Mouse (Mus musculus) hindbrain, embryonic 16.5 days (tissue): ENCODE measurements around the gene App. TPM values are rescaled to one million over a fixed set of nuclear protein-coding genes. Genes with fewer than 3 reads are reported as not detected.

Experiments
- ATAC-seq: fragments of 200-750 bp; cut with Nextera tagmentation; 2 replicates; pipeline ENCODE4 v1.8.0; 2017; ENCODE audit warnings: moderate TSS enrichment, moderate library complexity
- H3K27ac ChIP-seq: fragments of 300-500 bp; sonication (generic); 2 replicates; pipeline ENCODE4 v1.5.1; 2014; ENCODE audit warnings: low read depth, mild to moderate bottlenecking, control low read depth, low read length, moderate library complexity
- H3K27me3 ChIP-seq: fragments of 300-500 bp; sonication (generic); replicated peaks from 2 replicates; pipeline ENCODE4 v1.6.1; 2014; ENCODE audit warnings: low read length; ENCODE audit not compliant: control insufficient read depth, insufficient read depth
- H3K36me3 ChIP-seq: fragments of 300-500 bp; sonication (generic); 2 replicates; pipeline ENCODE4 v1.6.1; 2014; ENCODE audit warnings: mild to moderate bottlenecking, low read length, moderate library complexity, mixed read lengths; ENCODE audit not compliant: control insufficient read depth, insufficient read depth
- H3K4me1 ChIP-seq: fragments of 300-500 bp; sonication (generic); 2 replicates; pipeline ENCODE4 v1.6.1; 2014; ENCODE audit warnings: low read depth, low read length; ENCODE audit not compliant: control insufficient read depth, insufficient read depth
- H3K4me2 ChIP-seq: fragments of 300-500 bp; sonication (generic); 2 replicates; pipeline ENCODE4 v1.6.1; 2014; ENCODE audit warnings: mild to moderate bottlenecking, low read length, control low read depth, moderate library complexity
- H3K4me3 ChIP-seq: fragments of 300-500 bp; sonication (generic); 2 replicates; pipeline ENCODE4 v1.5.1; 2014; ENCODE audit warnings: mild to moderate bottlenecking, low read length, control low read depth, moderate library complexity
- H3K9ac ChIP-seq: fragments of 300-500 bp; sonication (generic); 2 replicates; pipeline ENCODE4 v1.6.1; 2014; ENCODE audit warnings: low read depth, mild to moderate bottlenecking, control low read depth, low read length, moderate library complexity
- H3K9me3 ChIP-seq: fragments of 300-500 bp; sonication (generic); 2 replicates; pipeline ENCODE4 v1.6.1; 2014; ENCODE audit warnings: mild to moderate bottlenecking, low read length, moderate library complexity; ENCODE audit not compliant: control insufficient read depth
- WGBS: fragments of 180-500 bp; shearing (Covaris S2); extraction: QIAGEN DNeasy Blood & Tissue Kit; methylation state at CpG from one replicate; pipeline ENCODE4 v1.1.7; 2014; 5-methylcytosine and 5-hydroxymethylcytosine counted together
- polyA plus RNA-seq: library from polyadenylated mRNA; unstranded; fragments of >200 nt; fragmentation: Nextera tagmentation; extraction: Ambion mirVana; gene quantifications from 2 replicates; pipeline ENCODE4 v1.2.1, GENCODE M21; 2015

Gene App
- polyA plus RNA-seq, 1 experiment from 2014 or later: 521 TPM

DNA sequence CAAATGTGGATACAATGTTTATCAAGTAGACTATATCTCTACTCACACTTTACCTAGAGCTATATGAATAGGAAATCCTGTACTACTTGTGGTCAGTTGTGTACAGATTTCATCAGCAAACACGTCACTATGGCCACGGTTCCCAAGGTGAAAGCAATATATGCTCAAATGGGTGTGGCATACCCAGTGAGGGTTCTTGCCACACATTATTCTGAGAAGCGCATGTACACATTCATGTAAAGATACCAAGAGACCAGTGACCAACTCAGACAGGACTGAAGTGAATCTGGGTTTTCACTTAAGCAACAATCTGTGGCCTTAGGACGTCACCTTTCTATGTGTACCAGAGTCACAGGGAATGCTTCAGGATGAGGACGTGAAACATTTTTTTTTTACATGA lies 41.4 kb downstream of the App start:
- no peak overlapping the region for H3K4me3 ChIP-seq
- H3K4me2 ChIP-seq: no peak overlapping the region
- 89% methylated on average over 5 of the region's 5 CpGs for WGBS
- H3K27me3 ChIP-seq: no peaks in the 10 kb centered on the region
- peaks cover 15% of the 10 kb centered on the region for H3K4me1 ChIP-seq
- H3K36me3 ChIP-seq: no peaks in the 10 kb centered on the region
- no peak for ATAC-seq
- H3K27ac ChIP-seq: no peak overlapping the region
- no peaks in the 10 kb centered on the region for H3K9me3 ChIP-seq
- H3K9ac ChIP-seq: no peak overlapping the region

DNA sequence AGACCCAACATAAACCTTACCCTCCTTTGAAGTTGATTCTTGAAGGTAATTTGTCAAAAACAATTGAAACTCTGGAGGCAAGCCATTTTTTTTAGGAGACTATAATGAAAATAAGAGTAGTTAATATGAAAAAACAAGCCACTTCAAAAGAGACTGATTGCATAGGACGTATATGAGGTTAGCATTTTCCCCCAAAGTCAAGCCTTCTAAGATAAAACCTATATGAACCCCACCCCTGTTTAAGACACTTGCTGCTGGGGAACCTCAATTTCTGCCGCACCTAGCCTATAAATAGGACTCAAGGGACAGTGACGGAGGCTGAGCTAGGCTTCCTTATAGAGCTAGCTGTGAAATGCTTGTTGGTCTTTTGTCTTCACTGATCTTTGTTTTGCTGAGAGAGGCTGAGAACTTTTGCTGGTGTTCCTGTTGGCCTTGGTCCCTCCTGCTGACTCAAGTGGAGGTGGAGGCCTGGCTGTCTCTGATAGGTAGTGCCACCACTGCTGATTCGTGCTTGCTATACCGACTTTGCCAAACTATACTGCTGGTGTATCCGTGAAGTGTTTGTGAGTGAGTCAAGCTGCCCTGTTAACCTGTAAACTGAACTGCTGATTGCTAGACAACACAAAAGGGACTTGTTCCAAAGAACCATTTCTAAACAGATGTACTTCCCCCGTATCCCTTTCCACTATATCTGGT lies 42.6 kb downstream of the App start:
- no peak overlapping the region for H3K4me3 ChIP-seq
- no peak overlapping the region for H3K4me2 ChIP-seq
- no peaks in the 10 kb centered on the region for H3K9me3 ChIP-seq
- H3K4me1 ChIP-seq: peaks cover 17% of the 10 kb centered on the region
- 89% methylated on average over 7 of the region's 7 CpGs for WGBS
- no peak for ATAC-seq
- no peak overlapping the region for H3K9ac ChIP-seq
- no peak overlapping the region for H3K27ac ChIP-seq
- H3K27me3 ChIP-seq: no peaks in the 10 kb centered on the region
- no peaks in the 10 kb centered on the region for H3K36me3 ChIP-seq

GRCm38 (mm10) chr16:85128693-85129657 lies 44.6 kb downstream of the App start:
- WGBS: 61% methylated on average over 13 of the region's 13 CpGs
- Histone ChIP-seq H3K9me3 (no peaks in the 10 kb centered on the region), H3K9ac (no peak overlapping the region), H3K4me2 (no peak overlapping the region), H3K36me3 (no peaks in the 10 kb centered on the region), H3K4me1 (peaks cover 17% of the 10 kb centered on the region), H3K27ac (peak overlapping the region; percentile 25), H3K4me3 (no peak overlapping the region), H3K27me3 (no peaks in the 10 kb centered on the region)
- ATAC-seq: no peak

GRCm38 (mm10) chr16:85128347-85128664 lies 45.3 kb downstream of the App start:
- peak overlapping the region; percentile 63 for H3K27ac ChIP-seq
- H3K9me3 ChIP-seq: no peaks in the 10 kb centered on the region
- H3K27me3 ChIP-seq: no peaks in the 10 kb centered on the region
- no peak overlapping the region for H3K4me3 ChIP-seq
- H3K4me1 ChIP-seq: peaks cover 17% of the 10 kb centered on the region
- H3K4me2 ChIP-seq: no peak overlapping the region
- no peaks in the 10 kb centered on the region for H3K36me3 ChIP-seq
- ATAC-seq: peak; percentile 72
- WGBS: 51% methylated on average over 5 of the region's 5 CpGs
- H3K9ac ChIP-seq: no peak overlapping the region

DNA sequence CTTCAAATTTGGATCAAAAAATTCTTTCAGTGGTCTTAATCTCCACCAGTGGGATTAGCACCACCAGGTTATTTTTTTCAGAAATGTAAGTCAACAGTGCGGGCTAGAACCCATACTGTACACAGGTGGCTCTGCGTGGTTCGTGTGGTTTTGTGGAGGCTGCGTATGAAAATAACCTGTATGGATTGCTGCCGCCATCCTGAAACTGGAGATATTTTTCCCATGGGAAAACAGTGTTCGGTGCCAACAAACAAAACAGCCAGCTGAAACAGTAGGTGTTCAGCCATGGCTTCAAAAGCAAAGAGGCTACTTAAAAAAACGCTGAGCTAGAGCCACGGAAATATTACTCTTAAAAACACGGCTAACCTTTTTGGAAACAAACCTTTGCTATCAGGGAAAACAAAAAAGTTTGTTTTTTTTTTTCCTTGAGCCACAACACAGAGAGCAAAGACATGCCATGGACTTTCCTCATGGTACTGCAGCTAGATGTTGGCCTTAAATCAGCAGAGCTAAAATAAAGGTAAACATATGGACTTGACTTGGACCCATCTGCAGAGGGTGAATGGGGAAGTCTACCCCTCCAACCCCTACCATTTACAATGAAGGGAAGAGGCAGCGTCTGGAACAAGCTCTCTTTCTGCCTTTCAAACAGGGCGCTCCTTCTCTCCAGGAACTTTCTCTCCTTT lies 45.8 kb downstream of the App start:
- no peaks in the 10 kb centered on the region for H3K27me3 ChIP-seq
- H3K9me3 ChIP-seq: no peaks in the 10 kb centered on the region
- H3K4me2 ChIP-seq: no peak overlapping the region
- H3K4me1 ChIP-seq: peaks cover 17% of the 10 kb centered on the region
- H3K36me3 ChIP-seq: no peaks in the 10 kb centered on the region
- H3K4me3 ChIP-seq: no peak overlapping the region
- no peak overlapping the region for H3K9ac ChIP-seq
- WGBS: 68% methylated on average over 11 of the region's 11 CpGs
- peak overlapping the region; percentile 63 for H3K27ac ChIP-seq
- ATAC-seq: peak; percentile 60

GRCm38 (mm10) chr16:85124649-85125048 lies 48.9 kb downstream of the App start:
- H3K36me3 ChIP-seq: no peaks in the 10 kb centered on the region
- H3K27ac ChIP-seq: no peak overlapping the region
- no peak overlapping the region for H3K4me3 ChIP-seq
- no peak for ATAC-seq
- no peak overlapping the region for H3K4me2 ChIP-seq
- no peaks in the 10 kb centered on the region for H3K27me3 ChIP-seq
- H3K4me1 ChIP-seq: peaks cover 17% of the 10 kb centered on the region
- no peaks in the 10 kb centered on the region for H3K9me3 ChIP-seq
- 90% methylated on average over 4 of the region's 4 CpGs for WGBS
- no peak overlapping the region for H3K9ac ChIP-seq

DNA sequence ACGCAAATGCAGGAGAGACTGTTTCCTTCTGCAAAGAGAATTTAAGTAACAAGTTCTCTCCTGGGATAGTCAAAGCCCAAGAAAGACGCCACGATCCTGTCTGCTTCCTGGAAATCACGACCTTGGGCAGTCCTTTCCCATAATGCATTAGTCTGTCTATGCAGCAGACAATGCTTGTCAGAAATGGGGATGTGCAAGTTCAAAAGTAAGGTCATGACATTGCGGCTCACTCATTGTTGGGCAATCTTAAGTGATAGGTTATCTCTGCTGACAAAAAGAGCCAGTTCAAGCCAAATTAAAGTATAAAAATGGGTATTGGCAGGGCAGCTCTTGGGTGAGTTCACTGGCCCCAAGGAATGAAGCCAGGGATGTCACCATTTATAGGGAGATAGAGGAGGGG lies 51.6 kb downstream of the App start:
- no peak overlapping the region for H3K9ac ChIP-seq
- no peak for ATAC-seq
- no peaks in the 10 kb centered on the region for H3K27me3 ChIP-seq
- no peak overlapping the region for H3K4me3 ChIP-seq
- H3K9me3 ChIP-seq: no peaks in the 10 kb centered on the region
- H3K36me3 ChIP-seq: peaks cover 10% of the 10 kb centered on the region; the same call in 1 of the 2 replicates
- 74% methylated on average over 5 of the region's 5 CpGs for WGBS
- no peak overlapping the region for H3K27ac ChIP-seq
- no peak overlapping the region for H3K4me2 ChIP-seq
- H3K4me1 ChIP-seq: peaks cover under 1% of the 10 kb centered on the region; the same call in 1 of the 2 replicates

GRCm38 (mm10) chr16:85118916-85119315 lies 54.6 kb downstream of the App start:
- Histone ChIP-seq H3K4me1 (no peaks in the 10 kb centered on the region), H3K9me3 (no peaks in the 10 kb centered on the region), H3K36me3 (peaks cover 10% of the 10 kb centered on the region; the same call in 1 of the 2 replicates), H3K27me3 (no peaks in the 10 kb centered on the region), H3K9ac (no peak overlapping the region), H3K27ac (no peak overlapping the region), H3K4me2 (no peak overlapping the region), H3K4me3 (no peak overlapping the region)
- WGBS: 97% methylated on average over 6 of the region's 6 CpGs
- ATAC-seq: no peak

DNA sequence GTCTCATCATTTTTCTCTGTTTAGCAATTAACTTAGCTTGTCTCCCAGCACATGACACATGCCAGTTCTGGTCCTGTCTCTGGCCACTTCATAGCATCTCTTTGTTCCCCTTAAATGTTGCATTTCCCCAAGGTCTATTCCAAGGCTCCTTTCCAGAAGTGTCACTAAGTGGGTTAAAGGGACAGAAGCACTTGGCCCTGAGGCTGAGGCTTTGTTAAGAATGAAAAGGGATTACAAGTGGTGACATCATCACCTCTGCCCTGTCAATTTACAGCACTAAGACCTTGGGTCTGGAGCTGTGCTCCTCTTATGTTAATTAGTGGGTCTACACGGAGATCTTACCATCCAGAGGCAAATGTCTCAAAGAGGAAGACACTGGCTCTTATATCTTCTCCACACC lies 56.0 kb downstream of the App start:
- Histone ChIP-seq H3K27ac (no peak overlapping the region), H3K4me2 (no peak overlapping the region), H3K9me3 (no peaks in the 10 kb centered on the region), H3K4me1 (no peaks in the 10 kb centered on the region), H3K9ac (no peak overlapping the region), H3K4me3 (no peak overlapping the region), H3K36me3 (peaks cover 10% of the 10 kb centered on the region; the same call in 1 of the 2 replicates), H3K27me3 (no peaks in the 10 kb centered on the region)
- no peak for ATAC-seq
- WGBS: 57% methylated on average over 1 of the region's 1 CpGs
